Mouse (Mus musculus) bone marrow, adult 2 months (tissue): Measurements from ENCODE around the gene Pfdn2.

Source experiments
- CTCF ChIP-seq: fragments of 200-500 bp; IDR thresholded peaks from 2 replicates; pipeline ENCODE4 v1.5.1; 2011; ENCODE audit warnings: low read length, control low read depth; ENCODE audit not compliant: control insufficient read depth, insufficient read depth
- POLR2A ChIP-seq: fragments of 200-500 bp; IDR thresholded peaks from 2 replicates; pipeline ENCODE4 v1.6.1; 2011; ENCODE audit warnings: low read depth, mild to moderate bottlenecking, control low read depth, low read length, borderline replicate concordance; ENCODE audit not compliant: control insufficient read depth

DNA sequence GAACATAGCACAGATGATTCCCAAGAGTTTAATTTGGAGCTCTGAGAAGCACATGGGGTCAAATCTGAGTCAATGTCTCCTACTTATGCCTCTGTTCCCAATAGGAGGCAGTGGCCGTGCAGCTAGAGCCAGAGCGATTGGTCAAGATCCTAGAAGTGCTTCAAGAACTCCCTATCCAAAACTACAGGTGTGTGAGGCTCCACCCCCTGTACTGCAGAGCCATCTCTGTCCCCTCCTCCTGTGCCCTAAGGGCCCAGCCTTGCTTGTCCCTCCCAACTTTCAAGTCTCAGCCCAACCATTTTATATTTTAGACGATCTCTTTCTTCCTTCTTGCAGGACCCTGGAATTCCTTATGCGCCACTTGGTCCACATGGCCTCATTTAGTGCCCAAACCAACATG is 56.4 kb downstream of the Pfdn2 start:
- TF ChIP-seq POLR2A (no peak), CTCF (no peak)
